ENCODE assay signal across 19 mouse cellular contexts in the genomic region with DNA sequence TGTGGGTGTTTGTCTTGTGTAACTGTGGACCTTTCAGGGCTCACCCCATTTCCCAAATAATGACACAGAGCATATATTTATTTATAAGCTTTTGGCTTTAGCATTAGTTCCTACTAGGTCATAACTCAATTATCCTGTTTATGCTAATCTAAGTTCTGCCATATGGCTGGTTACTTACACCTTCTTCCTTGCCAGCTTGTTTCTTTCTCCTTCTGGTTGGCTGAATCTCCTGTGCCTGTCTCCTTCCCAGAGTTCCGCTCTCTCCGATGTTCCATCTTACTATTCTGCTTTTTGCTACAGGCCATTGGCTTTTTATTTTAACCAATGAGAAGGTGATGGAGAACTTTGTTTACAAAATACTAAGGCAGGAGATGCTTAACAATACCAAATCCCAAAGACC.
A peak's percentile ranks its signal among the peaks of the same experiment; 100 is the strongest.
DNase-seq lines count a peak whose midpoint lies in the region; ATAC-seq and TF ChIP-seq lines count a peak whose summit lies in the region.
"Had no signal": no experiment of that assay in that cellular context is flagged by ENCODE, and none has a peak within 500 bp of the region (broad histone marks: within the 10 kb centered on the region; RNA-seq: fewer than 3 reads in every experiment).

No protein-coding gene starts in this region.

- no peaks in the 10 kb centered on the region for H3K27me3 ChIP-seq in hindbrain, embryonic 14.5 days (ENCODE audit: control insufficient read depth, insufficient read depth, low read length)
- H3K27me3 ChIP-seq: CH12.LX; embryonic facial prominence, embryonic 13.5 days; heart, embryonic 12.5 days; hindbrain, embryonic 15.5 days had no signal

- H3K9me3 ChIP-seq in hindbrain, embryonic 14.5 days (ENCODE audit: control insufficient read depth, low read length), result no peaks in the 10 kb centered on the region
- H3K9me3 ChIP-seq: embryonic facial prominence, embryonic 13.5 days; heart, embryonic 12.5 days; hindbrain, embryonic 10.5 days; hindbrain, embryonic 15.5 days had no signal

- H3K4me3 ChIP-seq in layer of hippocampus, adult 2 months, result no peak overlapping the region
- H3K4me3 ChIP-seq in hindbrain, embryonic 14.5 days (replicated peaks; ENCODE audit: low read length), result no peak overlapping the region
- H3K4me3 ChIP-seq: embryonic facial prominence, embryonic 13.5 days; heart, embryonic 12.5 days; hindbrain, embryonic 10.5 days; hindbrain, embryonic 15.5 days had no signal

- WGBS in hindbrain, embryonic 14.5 days, result 97% methylated on average over 2 of the region's 2 CpGs

- peak; percentile 5 to 15 for DNase-seq in cerebellum, postnatal 14 days
- no peak for DNase-seq in cerebellum, postnatal 4 days (ENCODE audit: low spot score in 2 of 2)
- DNase-seq in layer of hippocampus, adult 2 months (ENCODE audit: low spot score in 2 of 2), result no peak
- DNase-seq in layer of hippocampus, postnatal 14 days (ENCODE audit: low spot score in 2 of 2), result no peak
- DNase-seq in brain, embryonic 14.5 days (ENCODE audit: low read depth), result peak; percentile 64
- DNase-seq in hindbrain, embryonic 14.5 days (ENCODE audit: low spot score), result no peak
- DNase-seq: adrenal gland, postnatal 14 days; cerebellum, adult 11-12 months; cerebellum, postnatal 25 days; gastrocnemius, postnatal 14 days; kidney, adult 2 months had no signal

- no peaks in the 10 kb centered on the region for H3K4me1 ChIP-seq in hindbrain, embryonic 14.5 days (replicated peaks; ENCODE audit: control insufficient read depth, insufficient read depth, low read length)
- H3K4me1 ChIP-seq: embryonic facial prominence, embryonic 13.5 days; heart, embryonic 12.5 days; hindbrain, embryonic 10.5 days; hindbrain, embryonic 15.5 days had no signal

- H3K36me3 ChIP-seq in hindbrain, embryonic 14.5 days (replicated peaks; ENCODE audit: control insufficient read depth, insufficient read depth), result no peaks in the 10 kb centered on the region
- H3K36me3 ChIP-seq: embryonic facial prominence, embryonic 13.5 days; heart, embryonic 12.5 days; hindbrain, embryonic 10.5 days; hindbrain, embryonic 15.5 days had no signal

- H3K9ac ChIP-seq in hindbrain, embryonic 14.5 days, result no peak overlapping the region
- H3K9ac ChIP-seq: embryonic facial prominence, embryonic 13.5 days; heart, embryonic 12.5 days; hindbrain, embryonic 15.5 days had no signal

- ATAC-seq in hindbrain, embryonic 14.5 days (ENCODE audit: low FRiP score), result no peak
- ATAC-seq: activated CD4-positive, CD25-positive, alpha-beta regulatory T cell, adult 4 months; intestine, embryonic 16.5 days; Patski had no signal

- no peak overlapping the region for H3K4me2 ChIP-seq in hindbrain, embryonic 14.5 days (replicated peaks)
- H3K4me2 ChIP-seq: embryonic facial prominence, embryonic 13.5 days; heart, embryonic 12.5 days; hindbrain, embryonic 15.5 days had no signal

- no peak for TF ChIP-seq CTCF in layer of hippocampus, adult 2 months (conservative IDR thresholded peaks at IDR 0.05)
- TF ChIP-seq CTCF in brain, embryonic 14.5 days (IDR thresholded peaks at IDR 0.05; ENCODE audit: borderline replicate concordance, extremely low read depth, insufficient read depth, insufficient read length), result no peak

- peak overlapping the region; percentile 6; the same call in 1 of the 2 replicates for H3K27ac ChIP-seq in layer of hippocampus, adult 2 months
- no peak overlapping the region for H3K27ac ChIP-seq in hindbrain, embryonic 14.5 days
- H3K27ac ChIP-seq: embryonic facial prominence, embryonic 13.5 days; hindbrain, embryonic 10.5 days; hindbrain, embryonic 15.5 days had no signal

- TF ChIP-seq POLR2A in brain, embryonic 14.5 days (IDR thresholded peaks at IDR 0.05; ENCODE audit: borderline replicate concordance, extremely low read depth, insufficient read depth, insufficient read length, poor library complexity, severe bottlenecking), result no peak

Comparison
In these comparisons a context has a peak if more than half of its experiments do, and no peak if none do; other contexts are left out.
1. DNase-seq: peak in cerebellum, postnatal 14 days (2 of 2) and brain, embryonic 14.5 days (single experiment); none in cerebellum, postnatal 4 days (0 of 2), layer of hippocampus, adult 2 months (0 of 2), layer of hippocampus, postnatal 14 days (0 of 2) and hindbrain, embryonic 14.5 days (single experiment).